Mouse (Mus musculus) erythroblast, embryonic 14.5 days (primary cell): ENCODE measurements around the gene Abhd18. TPM values are rescaled to one million over a fixed set of nuclear protein-coding genes. Genes with fewer than 3 reads are reported as not detected.
"Not testable (repeated sequence)": the region's sequence is repeated elsewhere in the genome, so short reads cannot be mapped to it uniquely, and the experiment has no call there.

Experiments
- H3K27me3 ChIP-seq: 2 replicates; pipeline ENCODE4 v1.6.1; 2012; ENCODE audit warnings: inconsistent platforms; ENCODE audit not compliant: control insufficient read depth
- H3K36me3 ChIP-seq: 2 replicates; pipeline ENCODE4 v1.6.1; 2012; ENCODE audit warnings: mild to moderate bottlenecking, inconsistent platforms; ENCODE audit not compliant: control insufficient read depth
- H3K4me1 ChIP-seq: 2 replicates; pipeline ENCODE4 v1.6.1; 2012; ENCODE audit warnings: inconsistent platforms; ENCODE audit not compliant: control insufficient read depth
- H3K4me3 ChIP-seq: replicated peaks from 2 replicates; pipeline ENCODE3; 2012; ENCODE audit warnings: moderate library complexity, mild to moderate bottlenecking, inconsistent platforms
- H3K9me3 ChIP-seq: 2 replicates; pipeline ENCODE4 v1.6.1; 2012; ENCODE audit warnings: low read length, inconsistent platforms, mixed read lengths; ENCODE audit not compliant: control insufficient read depth
- GATA1 ChIP-seq: IDR thresholded peaks from 2 replicates; pipeline ENCODE4 v1.6.1; 2012; ENCODE audit warnings: low read length, inconsistent platforms, mixed read lengths
- TAL1 ChIP-seq: IDR thresholded peaks from 3 replicates; pipeline ENCODE4 v1.6.1; 2012; ENCODE audit warnings: low read length, inconsistent platforms, mixed read lengths
- polyA plus RNA-seq: library from polyadenylated mRNA; stranded (reverse); fragments of >175 nt; gene quantifications from 2 replicates; pipeline ENCODE4 v1.2.3, GENCODE M21; 2012

The Abhd18 gene
- polyA plus RNA-seq, 1 experiment: not detected

DNA sequence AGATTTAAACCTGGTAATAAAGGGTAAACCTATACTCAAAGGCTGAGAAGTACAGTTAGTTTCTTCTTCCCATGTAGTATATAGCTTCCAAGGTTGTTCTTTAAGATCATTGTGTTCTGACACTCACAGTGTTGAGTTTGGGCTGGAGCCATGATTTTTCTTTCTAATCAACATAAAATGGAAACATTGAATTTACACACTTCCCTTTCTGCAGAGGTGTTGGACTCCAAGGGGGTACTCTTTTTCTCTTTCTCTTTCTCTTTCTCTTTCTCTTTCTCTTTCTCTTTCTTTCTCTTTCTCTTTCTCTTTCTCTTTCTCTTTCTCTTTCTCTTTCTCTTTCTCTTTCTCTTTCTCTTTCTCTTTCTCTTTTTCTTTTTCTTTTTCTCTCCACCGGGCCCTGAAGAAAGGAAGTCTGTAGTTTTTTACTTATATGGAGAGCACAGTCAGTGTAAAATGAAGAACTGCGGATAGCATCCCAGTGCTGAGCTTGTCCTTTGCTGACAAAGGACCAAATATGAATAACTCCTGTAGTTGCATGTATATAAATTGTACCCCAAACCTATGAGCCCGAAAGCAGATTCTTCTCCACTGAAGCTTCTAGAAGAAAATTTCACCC, 6.5 kb downstream of the Abhd18 start:
- not testable (repeated sequence) for H3K27me3 ChIP-seq, H3K36me3 ChIP-seq, H3K4me1 ChIP-seq, H3K4me3 ChIP-seq, H3K9me3 ChIP-seq

DNA sequence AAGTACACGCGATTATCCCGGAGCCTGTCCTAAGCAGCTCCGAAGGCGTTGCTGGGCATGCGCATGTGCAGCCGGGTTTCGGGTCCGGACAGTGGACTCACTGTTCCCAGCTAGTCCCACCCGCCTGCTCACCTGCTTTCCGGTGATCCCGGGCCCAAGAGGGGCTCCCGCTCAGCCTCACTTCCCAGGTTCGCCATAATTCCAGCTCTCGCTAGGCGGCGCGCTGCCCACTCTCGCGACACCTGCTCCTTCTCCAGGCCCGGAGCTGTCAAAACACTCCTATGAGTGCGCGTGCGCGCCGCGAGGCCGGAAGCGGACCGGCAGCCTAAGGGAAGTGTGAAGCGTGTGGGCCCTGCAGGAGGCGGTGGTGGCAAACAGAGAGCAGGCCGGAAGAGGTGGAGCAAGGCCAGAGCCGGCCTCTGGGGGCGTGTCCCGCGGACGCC, 47.1 kb downstream of the Abhd18 start:
- H3K4me1 ChIP-seq: peaks cover 17% of the 10 kb centered on the region
- H3K9me3 ChIP-seq, H3K36me3 ChIP-seq, H3K27me3 ChIP-seq: not testable (repeated sequence)
- peak overlapping the region; percentile 65 for H3K4me3 ChIP-seq

DNA sequence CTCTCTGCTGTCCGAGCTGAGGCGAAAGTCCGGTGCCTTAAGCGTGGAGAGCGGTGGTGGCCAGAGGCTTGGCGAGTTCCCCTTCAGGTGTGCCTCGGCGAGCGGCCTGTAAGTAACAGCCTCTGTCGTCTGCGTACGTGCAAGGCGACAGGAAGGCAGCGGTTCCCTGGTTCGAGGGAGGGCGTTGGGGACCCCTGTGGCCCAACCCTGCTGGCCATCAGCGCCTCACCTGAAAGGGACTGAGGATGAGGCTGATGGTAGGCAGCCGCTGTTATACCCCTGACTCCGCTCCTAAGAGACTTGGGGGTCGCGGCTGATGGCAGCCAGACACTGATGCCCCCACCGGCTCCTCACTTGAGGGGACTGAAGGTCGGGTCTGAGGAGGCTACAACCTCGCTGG, 47.6 kb downstream of the Abhd18 start:
- H3K4me1 ChIP-seq: peaks cover 17% of the 10 kb centered on the region
- H3K27me3 ChIP-seq, H3K36me3 ChIP-seq, H3K9me3 ChIP-seq: not testable (repeated sequence)
- H3K4me3 ChIP-seq: peak overlapping the region; percentile 67

DNA sequence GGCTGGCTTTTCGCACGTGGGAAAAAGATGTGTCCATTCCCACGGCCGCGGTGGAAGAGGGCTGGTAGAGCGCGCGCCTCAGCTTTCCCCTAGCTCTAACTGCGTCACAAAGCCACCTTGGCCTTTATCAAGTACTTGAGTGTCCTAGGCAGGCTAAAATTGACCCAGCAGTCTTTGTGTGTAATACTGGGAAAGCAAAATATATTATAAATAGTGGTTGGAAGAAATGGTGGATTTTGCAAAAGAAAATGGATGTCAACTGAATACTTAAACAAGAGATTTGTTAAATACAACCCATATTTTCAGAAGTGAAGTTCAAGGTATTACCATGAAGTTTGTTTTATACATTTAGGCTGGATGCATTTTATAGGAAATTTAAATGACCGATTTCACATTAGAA, 55.7 kb downstream of the Abhd18 start, which contains the start of gene 1700034I23Rik:
Gene 1700034I23Rik (minus strand): TSS at position 101 of the 400 bp plus-strand sequence.
- not testable (repeated sequence) for H3K4me3 ChIP-seq, H3K9me3 ChIP-seq, H3K36me3 ChIP-seq, H3K27me3 ChIP-seq, H3K4me1 ChIP-seq

DNA sequence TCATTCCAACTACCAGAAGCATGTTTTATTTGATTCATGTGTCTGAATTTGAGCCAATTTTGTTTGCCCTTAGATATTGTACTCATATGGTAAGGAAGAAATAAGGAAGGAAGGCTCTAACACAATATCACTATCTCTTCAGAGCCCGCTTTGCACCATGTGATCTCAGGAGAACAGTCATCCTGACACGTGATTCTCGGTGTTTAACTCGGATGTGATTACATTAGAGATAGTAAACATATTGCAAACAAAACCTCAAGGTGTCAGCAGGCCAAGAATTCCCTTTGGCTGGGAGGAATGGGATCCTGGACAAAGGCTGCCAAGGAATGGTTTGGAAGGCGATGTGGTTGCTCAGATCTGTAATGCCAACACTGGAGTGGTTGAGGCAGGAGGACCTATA, 91.4 kb downstream of the Abhd18 start:
- Histone ChIP-seq H3K9me3 (no peaks in the 10 kb centered on the region), H3K27me3 (no peaks in the 10 kb centered on the region), H3K36me3 (peaks cover 5% of the 10 kb centered on the region), H3K4me1 (no peaks in the 10 kb centered on the region), H3K4me3 (no peak overlapping the region)
- TF ChIP-seq GATA1 (no peak), TAL1 (no peak)

DNA sequence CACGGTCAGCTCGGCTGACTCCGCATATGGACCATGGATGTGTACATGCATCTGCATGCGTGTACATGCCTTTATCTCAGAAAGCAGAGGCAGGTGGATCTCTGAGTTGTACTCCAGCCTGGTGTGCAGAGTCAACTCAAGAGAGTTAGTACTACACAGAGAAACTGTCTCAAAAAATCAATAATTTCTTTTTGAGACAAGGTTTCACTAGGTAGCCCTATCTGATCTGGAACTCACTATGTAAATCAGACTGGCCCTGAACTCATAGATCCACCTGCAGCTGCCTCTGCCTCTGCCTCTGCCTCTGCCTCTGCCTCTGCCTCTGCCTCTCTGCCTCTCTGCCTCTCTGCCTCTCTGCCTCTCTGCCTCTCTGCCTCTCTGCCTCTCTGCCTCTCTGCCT, 91.8 kb downstream of the Abhd18 start:
- TF ChIP-seq GATA1 (no peak), TAL1 (no peak)
- no peaks in the 10 kb centered on the region for H3K27me3 ChIP-seq
- no peaks in the 10 kb centered on the region for H3K9me3 ChIP-seq
- H3K36me3 ChIP-seq: peaks cover 5% of the 10 kb centered on the region
- H3K4me1 ChIP-seq: no peaks in the 10 kb centered on the region
- H3K4me3 ChIP-seq: no peak overlapping the region

DNA sequence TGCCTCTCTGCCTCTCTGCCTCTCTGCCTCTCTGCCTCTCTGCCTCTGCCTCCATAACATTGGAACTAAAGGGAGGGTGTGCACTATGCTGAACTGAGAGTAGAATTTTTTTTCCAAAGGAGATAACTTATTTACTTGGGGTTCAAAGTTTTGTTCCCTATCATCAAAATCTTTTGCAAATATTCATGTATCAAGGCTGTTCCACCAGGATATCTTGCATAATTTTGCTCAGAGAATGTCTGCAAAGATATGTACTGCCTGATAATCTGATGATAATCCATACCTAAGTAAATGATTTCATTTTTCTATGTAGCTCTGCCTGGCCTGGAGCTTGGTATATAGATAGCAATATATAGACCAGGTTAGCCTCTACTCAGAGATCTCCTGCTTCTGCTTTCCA, 92.2 kb downstream of the Abhd18 start:
- H3K27me3 ChIP-seq: no peaks in the 10 kb centered on the region
- H3K4me3 ChIP-seq: no peak overlapping the region
- no peaks in the 10 kb centered on the region for H3K9me3 ChIP-seq
- TF ChIP-seq GATA1 (no peak), TAL1 (no peak)
- H3K36me3 ChIP-seq: peaks cover 2% of the 10 kb centered on the region
- no peaks in the 10 kb centered on the region for H3K4me1 ChIP-seq

DNA sequence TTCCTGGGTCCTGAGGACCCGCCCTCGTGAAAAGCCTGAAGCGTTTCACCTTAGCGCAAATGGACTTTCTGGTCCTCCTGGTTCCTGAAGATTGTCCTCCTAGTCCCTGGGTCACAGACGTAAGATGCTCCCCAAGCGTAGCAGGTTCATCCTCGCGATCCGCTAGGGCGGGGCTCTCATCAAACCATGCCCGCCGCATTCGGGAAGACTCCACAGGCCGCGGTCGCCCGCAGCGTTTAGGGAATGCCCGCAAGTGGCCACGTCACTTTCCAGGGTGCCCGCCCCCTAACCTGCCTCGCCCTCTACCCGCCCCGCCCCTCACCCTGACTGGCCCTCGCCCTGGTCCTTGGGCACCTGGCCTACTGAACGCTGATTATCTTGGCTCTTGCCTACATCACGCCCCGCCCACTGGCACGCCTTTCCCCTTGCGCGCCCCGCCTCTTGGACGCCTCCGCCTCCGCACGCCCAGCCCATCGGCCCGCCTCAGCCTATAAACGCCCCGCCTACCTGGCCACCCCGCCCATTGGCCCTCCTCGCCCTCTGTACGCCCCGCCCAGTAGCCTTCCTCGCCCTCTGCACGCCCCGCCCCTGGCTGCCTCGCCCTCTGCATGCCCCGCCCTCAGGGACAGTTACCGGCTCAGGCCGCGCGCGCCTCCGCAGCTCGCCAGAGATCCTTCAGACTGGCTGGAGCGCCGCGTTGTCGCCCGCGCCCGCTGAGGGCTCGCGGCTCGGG, 102.6 kb downstream of the Abhd18 start, which contains the start of gene Larp1b:
Gene Larp1b (plus strand): TSS at position 659 of the 733 bp plus-strand sequence.
- H3K27me3 ChIP-seq: peaks cover 23% of the 10 kb centered on the region
- H3K36me3 ChIP-seq: no peaks in the 10 kb centered on the region
- TF ChIP-seq TAL1 (no peak), GATA1 (no peak)
- peak within 1 kb of the TSS; percentile 97 for H3K4me3 ChIP-seq
- H3K9me3 ChIP-seq: no peaks in the 10 kb centered on the region
- peaks cover 43% of the 10 kb centered on the region for H3K4me1 ChIP-seq

DNA sequence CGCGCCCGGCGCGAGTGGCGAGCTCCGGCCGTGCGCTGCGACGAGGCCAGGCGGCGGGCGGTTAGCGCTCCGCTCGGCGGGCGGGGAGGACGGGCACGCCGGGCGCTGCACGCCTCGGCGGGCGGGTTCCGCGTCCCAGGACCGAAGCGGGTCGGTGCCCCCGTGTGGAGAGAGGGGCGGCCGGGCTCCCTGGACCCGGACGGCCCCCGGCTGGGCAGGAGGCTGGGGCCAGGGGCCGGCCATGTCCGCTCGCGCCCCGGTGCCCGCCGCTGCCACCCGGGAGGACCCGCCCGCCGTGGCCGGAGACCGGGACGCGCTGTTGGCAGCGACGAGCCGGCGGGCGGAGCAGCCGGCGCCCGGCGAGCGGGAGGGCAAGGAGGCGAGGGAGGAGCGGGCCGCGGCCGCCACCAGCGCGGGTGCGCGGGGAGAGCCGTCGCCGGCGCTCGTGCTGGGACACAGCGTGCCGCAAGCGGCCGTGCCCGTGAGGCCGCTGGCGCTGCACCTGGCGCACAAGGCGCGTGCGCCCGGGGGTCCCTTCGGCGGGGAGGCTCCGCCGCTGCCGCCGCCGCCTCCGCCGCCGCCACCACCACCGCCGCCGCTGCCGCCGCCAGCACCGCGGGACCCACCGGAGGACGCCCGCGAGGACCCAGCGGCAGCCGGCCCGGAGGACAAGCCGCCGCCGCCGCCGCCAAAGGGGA, 103.3 kb downstream of the Abhd18 start:
- Histone ChIP-seq H3K4me1 (peaks cover 44% of the 10 kb centered on the region), H3K36me3 (no peaks in the 10 kb centered on the region)

More for the DNA sequence above, 103.3 kb downstream of the Abhd18 start:
- peak overlapping the region; percentile 97 for H3K4me3 ChIP-seq
- H3K9me3 ChIP-seq: no peaks in the 10 kb centered on the region
- no peak for TF ChIP-seq TAL1
- no peak for TF ChIP-seq GATA1
- H3K27me3 ChIP-seq: peaks cover 23% of the 10 kb centered on the region
